Mouse (Mus musculus) hindbrain, embryonic 14.5 days (tissue): ENCODE data around the gene D630039A03Rik. TPM values are rescaled to one million over a fixed set of nuclear protein-coding genes. Genes with fewer than 3 reads are reported as not detected.

Source experiments
- ATAC-seq: fragments of 200-750 bp; cut with Nextera tagmentation; 2 replicates; pipeline ENCODE4 v1.8.0; 2017; ENCODE audit warnings: moderate number of reproducible peaks, mild to moderate bottlenecking, moderate TSS enrichment, moderate library complexity; ENCODE audit not compliant: low FRiP score
- DNase-seq: peaks from one replicate; pipeline ENCODE4 v3.0.0-alpha.2; 2015; ENCODE audit warnings: low spot score
- H3K27ac ChIP-seq: fragments of 300-500 bp; sonication (generic); 2 replicates; pipeline ENCODE4 v1.5.1; 2014; ENCODE audit warnings: mild to moderate bottlenecking, moderate library complexity
- H3K27me3 ChIP-seq: fragments of 300-500 bp; sonication (generic); 2 replicates; pipeline ENCODE4 v1.6.1; 2014; ENCODE audit warnings: mild to moderate bottlenecking, low read length, mixed read lengths; ENCODE audit not compliant: control insufficient read depth, insufficient read depth
- H3K36me3 ChIP-seq: fragments of 300-500 bp; sonication (generic); replicated peaks from 2 replicates; pipeline ENCODE4 v1.6.1; 2014; ENCODE audit not compliant: control insufficient read depth, insufficient read depth
- H3K4me1 ChIP-seq: fragments of 300-500 bp; sonication (generic); replicated peaks from 2 replicates; pipeline ENCODE4 v1.6.1; 2014; ENCODE audit warnings: antibody characterized with exemption, low read length, mixed read lengths; ENCODE audit not compliant: control insufficient read depth, insufficient read depth
- H3K4me2 ChIP-seq: fragments of 300-500 bp; sonication (generic); replicated peaks from 2 replicates; pipeline ENCODE4 v1.6.1; 2014; ENCODE audit warnings: mild to moderate bottlenecking, moderate library complexity
- H3K4me3 ChIP-seq: fragments of 300-500 bp; sonication (generic); replicated peaks from 2 replicates; pipeline ENCODE4 v1.5.1; 2014; ENCODE audit warnings: mild to moderate bottlenecking, low read length
- H3K9ac ChIP-seq: fragments of 300-500 bp; sonication (generic); 2 replicates; pipeline ENCODE4 v1.6.1; 2014
- H3K9me3 ChIP-seq: fragments of 300-500 bp; sonication (generic); 2 replicates; pipeline ENCODE4 v1.6.1; 2016; ENCODE audit warnings: low read length; ENCODE audit not compliant: control insufficient read depth
- WGBS: fragments of 180-500 bp; shearing (Covaris S2); extraction: QIAGEN DNeasy Blood & Tissue Kit; methylation state at CpG from one replicate; pipeline ENCODE4 v1.1.7; 2014; 5-methylcytosine and 5-hydroxymethylcytosine counted together
- polyA plus RNA-seq: library from polyadenylated mRNA; unstranded; fragments of >200 nt; fragmentation: Nextera tagmentation; extraction: Ambion mirVana; gene quantifications from 2 replicates; pipeline ENCODE4 v1.2.1, GENCODE M21; 2014

Gene D630039A03Rik
- 0.07 and 0.21 TPM in 2 replicates for polyA plus RNA-seq

DNA sequence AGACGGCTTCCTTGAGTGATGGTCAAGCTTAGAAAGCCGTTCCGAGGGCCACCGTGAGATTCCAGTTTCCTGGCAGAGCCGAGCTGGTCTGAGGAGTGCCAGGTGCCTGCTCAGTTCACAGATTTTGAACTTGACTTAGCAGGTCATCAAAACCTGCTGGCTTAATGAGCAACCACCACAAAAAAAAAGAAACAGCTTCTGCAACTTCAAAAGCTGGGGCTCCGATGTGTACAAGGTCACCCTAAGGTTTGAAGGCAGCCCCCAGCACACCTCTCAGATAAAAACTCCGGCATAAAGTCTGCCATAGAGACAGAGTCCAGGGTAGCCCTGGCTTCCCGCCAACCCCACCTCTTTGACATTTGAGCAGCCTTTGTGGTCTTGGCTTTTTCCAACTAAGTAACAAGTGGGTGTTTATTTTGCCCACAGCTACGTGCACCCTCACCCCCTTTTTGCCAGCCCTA lies at the start of gene D630039A03Rik:
TSS of gene D630039A03Rik (minus strand) at position 97 of the 461 bp plus-strand sequence.
- DNase-seq: no peak
- no peak within 1 kb of the TSS for H3K9ac ChIP-seq
- H3K4me3 ChIP-seq: no peak within 1 kb of the TSS
- no peaks in the 10 kb centered on the region for H3K36me3 ChIP-seq
- WGBS: 32% methylated on average over 9 of the region's 9 CpGs
- no peaks in the 10 kb centered on the region for H3K9me3 ChIP-seq
- H3K4me2 ChIP-seq: no peak within 1 kb of the TSS; the same call in 1 of the 2 replicates
- no peaks in the 10 kb centered on the region for H3K4me1 ChIP-seq
- peaks cover 4% of the 10 kb centered on the region; the same call in 1 of the 2 replicates for H3K27me3 ChIP-seq
- H3K27ac ChIP-seq: no peak within 1 kb of the TSS
- ATAC-seq: no peak

DNA sequence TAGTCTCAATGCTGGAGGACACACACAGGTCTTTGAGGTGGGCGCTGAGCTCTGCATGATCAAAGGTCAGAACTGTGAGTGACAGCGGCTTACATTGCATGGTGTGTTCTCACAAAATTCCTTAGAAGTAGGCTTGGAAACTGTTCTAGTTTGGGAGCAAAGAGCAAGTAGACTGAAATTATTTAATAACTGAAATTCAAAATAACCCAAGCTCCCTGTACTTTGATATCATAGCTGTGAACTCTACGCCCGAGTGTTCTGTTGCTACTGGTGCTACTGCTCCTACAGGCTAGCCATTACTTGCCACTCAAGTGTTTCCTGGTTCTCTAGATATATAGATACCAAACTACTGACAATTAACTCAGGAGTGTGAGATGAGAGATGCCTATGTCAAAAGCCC lies 49.4 kb upstream of the D630039A03Rik start:
- H3K4me1 ChIP-seq: no peaks in the 10 kb centered on the region
- WGBS: 95% methylated on average over 4 of the region's 4 CpGs
- no peak overlapping the region for H3K27ac ChIP-seq
- H3K36me3 ChIP-seq: no peaks in the 10 kb centered on the region
- H3K9me3 ChIP-seq: no peaks in the 10 kb centered on the region
- DNase-seq: no peak
- H3K9ac ChIP-seq: no peak overlapping the region
- no peak for ATAC-seq
- H3K4me2 ChIP-seq: no peak overlapping the region
- no peaks in the 10 kb centered on the region for H3K27me3 ChIP-seq
- no peak overlapping the region for H3K4me3 ChIP-seq

DNA sequence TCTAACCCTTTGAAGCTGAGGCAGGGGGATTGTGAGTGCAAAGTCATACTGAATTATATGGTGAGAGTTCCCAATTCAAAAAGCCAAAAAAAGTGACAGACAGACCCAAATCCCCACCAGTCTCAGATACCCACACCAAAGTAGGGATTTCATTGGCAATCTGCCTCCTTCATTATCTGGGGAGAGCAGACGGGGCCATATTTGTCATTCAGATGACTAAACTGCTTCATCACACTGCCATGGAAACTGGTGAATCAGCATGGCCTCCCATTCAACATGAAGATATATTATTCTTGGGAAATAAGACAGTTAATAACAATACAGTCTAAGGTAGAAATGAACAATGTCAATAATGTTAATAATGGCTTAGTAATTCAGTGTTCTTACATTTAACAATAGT lies 48.0 kb upstream of the D630039A03Rik start:
- Histone ChIP-seq H3K4me3 (no peak overlapping the region), H3K4me2 (no peak overlapping the region), H3K27me3 (peaks cover 1% of the 10 kb centered on the region; the same call in 1 of the 2 replicates), H3K36me3 (no peaks in the 10 kb centered on the region), H3K27ac (no peak overlapping the region), H3K9ac (no peak overlapping the region), H3K9me3 (no peaks in the 10 kb centered on the region), H3K4me1 (no peaks in the 10 kb centered on the region)
- DNase-seq (no peak), ATAC-seq (no peak)
- 29% methylated on average over 1 of the region's 1 CpGs for WGBS

DNA sequence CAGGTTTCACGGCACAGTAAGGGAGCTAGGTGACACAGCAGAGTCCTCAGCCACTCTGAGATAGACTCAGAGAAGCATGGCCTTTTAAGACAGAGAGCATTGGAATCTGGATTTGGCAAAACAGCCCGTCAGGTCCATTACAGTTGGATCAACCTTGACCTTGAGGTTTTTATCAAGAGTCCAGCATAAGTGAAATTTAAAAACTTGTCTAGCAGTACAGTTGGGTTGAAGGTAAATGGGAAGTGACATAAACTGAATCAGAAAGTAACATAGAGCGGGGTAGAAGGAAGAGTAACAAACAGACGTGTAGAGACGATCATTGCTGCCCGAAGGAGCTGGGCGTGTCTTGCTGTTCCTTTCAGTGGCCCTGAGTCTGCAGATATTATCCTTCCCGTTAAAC lies 43.0 kb upstream of the D630039A03Rik start:
- Histone ChIP-seq H3K4me1 (peaks cover 22% of the 10 kb centered on the region), H3K36me3 (no peaks in the 10 kb centered on the region), H3K27me3 (peaks cover 5% of the 10 kb centered on the region; the same call in 1 of the 2 replicates), H3K9me3 (no peaks in the 10 kb centered on the region), H3K4me3 (no peak overlapping the region), H3K9ac (no peak overlapping the region), H3K4me2 (no peak overlapping the region), H3K27ac (no peak overlapping the region)
- no peak for DNase-seq
- WGBS: 88% methylated on average over 8 of the region's 8 CpGs
- no peak for ATAC-seq

DNA sequence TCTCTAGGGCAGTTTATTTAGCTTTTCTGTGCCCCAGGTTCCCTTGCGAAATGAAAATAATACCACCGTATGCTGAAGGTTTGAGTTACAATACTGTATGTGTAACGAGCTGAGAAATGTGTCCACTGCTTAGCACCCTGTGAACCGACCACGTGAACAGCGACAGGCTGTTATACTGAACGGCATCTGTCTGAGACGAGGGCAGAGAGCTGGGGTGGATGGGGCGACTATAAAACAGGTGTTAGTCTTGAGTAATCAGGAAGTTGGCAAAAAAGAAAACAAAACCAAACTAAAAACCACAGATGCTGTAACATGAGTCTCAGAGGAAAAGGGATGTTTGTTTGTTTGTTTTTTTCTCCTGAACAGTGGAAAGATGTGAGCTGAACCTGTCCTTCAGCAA lies 42.0 kb upstream of the D630039A03Rik start:
- 80% methylated on average over 9 of the region's 9 CpGs for whole genome bisulfite sequencing

DNA sequence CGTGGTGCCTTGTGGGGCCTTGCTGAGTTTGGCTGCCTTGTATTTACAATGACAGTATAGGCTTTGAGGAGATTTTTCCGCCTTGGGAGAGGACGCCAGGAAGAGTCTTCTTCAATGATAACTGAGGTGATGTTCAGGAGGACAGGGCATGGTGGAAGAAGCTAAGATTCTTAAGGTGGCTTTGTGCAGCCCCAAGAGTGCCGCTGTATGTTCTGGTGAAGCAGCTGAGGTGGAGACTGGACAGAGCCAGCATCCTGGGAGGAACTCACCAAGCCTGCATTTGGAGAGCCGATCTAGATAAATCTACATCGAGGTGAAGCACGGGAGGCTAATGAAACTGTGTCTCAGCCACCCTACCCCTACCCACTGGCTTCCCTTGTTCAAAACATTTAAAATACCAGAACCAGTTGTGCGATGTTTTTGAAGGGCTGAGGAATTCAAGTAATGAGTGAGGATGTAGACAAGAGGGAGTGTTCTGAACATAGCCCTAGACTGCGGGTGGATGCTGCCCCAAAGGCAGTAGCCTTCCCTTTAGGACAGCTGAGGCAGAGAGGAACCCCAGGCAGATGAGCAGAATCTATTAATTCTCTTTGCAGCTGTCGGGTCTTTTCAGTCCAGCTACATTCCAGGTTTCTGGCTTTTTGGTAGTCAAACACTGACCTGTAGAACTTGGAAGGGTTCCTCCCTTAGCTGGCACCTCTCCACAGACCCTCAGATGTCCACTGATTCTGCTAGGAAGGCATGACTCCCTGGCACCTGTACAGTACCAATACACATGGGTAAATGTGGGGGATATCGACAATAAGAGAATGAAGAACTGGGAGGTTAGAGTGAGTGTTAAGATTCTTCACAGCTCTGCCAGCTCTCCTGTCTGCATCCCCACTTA lies 41.3 kb upstream of the D630039A03Rik start:
- peak overlapping the region; percentile 80 for H3K27ac ChIP-seq
- ATAC-seq: no peak

More for the DNA sequence above, 42.0 kb upstream of the D630039A03Rik start:
- Histone ChIP-seq H3K9me3 (no peaks in the 10 kb centered on the region), H3K4me2 (no peak overlapping the region), H3K27ac (no peak overlapping the region), H3K4me3 (no peak overlapping the region), H3K4me1 (peaks cover 26% of the 10 kb centered on the region), H3K36me3 (no peaks in the 10 kb centered on the region), H3K27me3 (peaks cover 5% of the 10 kb centered on the region; the same call in 1 of the 2 replicates), H3K9ac (no peak overlapping the region)
- ATAC-seq: no peak
- no peak for DNase-seq

DNA sequence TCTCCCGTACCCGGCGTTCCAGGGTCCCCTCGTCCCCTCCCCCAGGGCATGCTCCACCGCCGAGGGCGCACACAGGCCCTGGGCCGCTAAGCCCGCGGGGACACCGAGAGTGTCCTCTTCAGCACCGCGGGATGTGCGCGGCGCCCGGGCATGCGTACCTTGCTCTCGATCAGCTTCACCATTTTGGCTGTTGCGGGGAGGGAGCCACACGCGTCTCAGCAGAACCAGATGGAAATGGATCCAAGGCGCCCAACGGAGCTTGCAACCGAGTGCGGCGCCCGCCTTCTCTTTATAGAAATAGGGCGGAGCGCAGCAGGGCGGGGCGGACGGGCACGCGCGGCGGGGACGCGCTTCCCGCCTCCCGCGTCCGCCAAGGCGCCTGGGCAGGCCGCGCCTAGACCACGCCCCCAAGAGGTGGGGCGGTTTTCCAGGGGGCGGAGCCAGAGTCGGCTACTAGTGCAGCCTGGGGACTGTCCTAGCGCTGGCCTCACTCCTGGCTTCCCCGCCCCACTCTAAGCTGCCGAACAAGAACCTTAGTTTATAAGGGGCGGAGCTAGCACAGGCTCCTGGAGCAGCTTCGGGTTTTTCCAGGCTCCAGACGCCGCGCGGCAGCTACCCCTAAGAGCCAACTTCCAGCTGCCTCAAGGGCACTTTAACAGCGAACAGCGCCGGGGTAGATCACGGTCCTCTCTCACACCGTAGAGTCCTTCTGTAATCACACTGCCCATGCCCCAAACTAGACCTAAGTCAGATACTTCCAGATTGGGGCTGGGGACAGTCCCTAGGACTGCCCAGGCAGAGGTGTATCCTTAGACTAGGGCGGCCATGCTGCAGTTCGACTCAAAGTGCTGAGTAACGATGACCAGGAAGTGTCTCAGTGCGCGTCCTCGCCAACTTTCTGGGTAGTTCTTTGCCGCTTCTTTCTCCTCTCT lies 40.2 kb upstream of the D630039A03Rik start, which contains the start of gene Txn1:
TSS of gene Txn1 (minus strand) at position 383 of the 932 bp plus-strand sequence.
- peaks cover 5% of the 10 kb centered on the region; the same call in 1 of the 2 replicates for H3K27me3 ChIP-seq
- peaks cover 5% of the 10 kb centered on the region for H3K36me3 ChIP-seq
- WGBS: under 1% methylated on average over 70 of the region's 71 CpGs
- ATAC-seq (peak; percentile 97), DNase-seq (peak; percentile 98)
- H3K9ac ChIP-seq: peak within 1 kb of the TSS; percentile 86
- H3K4me1 ChIP-seq: peaks cover 26% of the 10 kb centered on the region
- H3K4me2 ChIP-seq: peak within 1 kb of the TSS; percentile 87
- H3K4me3 ChIP-seq: peak within 1 kb of the TSS; percentile 78
- H3K27ac ChIP-seq: peak within 1 kb of the TSS; percentile 85
- no peaks in the 10 kb centered on the region for H3K9me3 ChIP-seq

More for the DNA sequence above, 41.3 kb upstream of the D630039A03Rik start:
- Histone ChIP-seq H3K36me3 (no peaks in the 10 kb centered on the region), H3K4me3 (peak overlapping the region; percentile 78), H3K4me1 (peaks cover 26% of the 10 kb centered on the region), H3K27me3 (peaks cover 5% of the 10 kb centered on the region; the same call in 1 of the 2 replicates), H3K9me3 (no peaks in the 10 kb centered on the region), H3K9ac (peak overlapping the region; percentile 86), H3K4me2 (peak overlapping the region; percentile 87)
- 55% methylated on average over 11 of the region's 11 CpGs for WGBS
- DNase-seq: no peak

DNA sequence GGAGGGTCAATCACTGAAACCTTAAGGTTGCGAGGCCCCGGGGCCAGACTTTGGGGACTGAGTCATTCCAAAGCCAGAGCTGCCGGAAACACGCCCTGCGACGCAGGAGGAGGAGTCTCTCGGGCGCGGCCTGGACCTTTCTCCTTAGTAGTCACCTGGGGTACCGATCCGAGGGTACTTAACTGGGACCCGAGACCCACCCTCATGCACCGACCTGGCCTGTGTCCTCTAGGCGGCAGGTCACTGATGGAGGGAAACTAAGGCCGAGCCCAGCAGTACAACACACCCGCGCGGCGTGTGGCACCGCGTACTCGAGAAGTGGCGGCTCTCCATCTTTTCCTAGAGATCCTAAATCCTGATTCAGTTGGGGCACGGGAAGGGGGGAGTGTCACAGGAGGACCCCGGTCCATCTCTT lies 39.5 kb upstream of the D630039A03Rik start:
- peak overlapping the region; percentile 86 for H3K9ac ChIP-seq
- H3K27me3 ChIP-seq: peaks cover 5% of the 10 kb centered on the region; the same call in 1 of the 2 replicates
- H3K9me3 ChIP-seq: no peaks in the 10 kb centered on the region
- peaks cover 13% of the 10 kb centered on the region for H3K36me3 ChIP-seq
- H3K27ac ChIP-seq: peak overlapping the region; percentile 85
- ATAC-seq (peak; percentile 42), DNase-seq (peak; percentile 48)
- under 1% methylated on average over 24 of the region's 25 CpGs for WGBS
- H3K4me1 ChIP-seq: peaks cover 26% of the 10 kb centered on the region
- peak overlapping the region; percentile 78 for H3K4me3 ChIP-seq
- H3K4me2 ChIP-seq: peak overlapping the region; percentile 87
